Mouse (Mus musculus) cerebellum, adult 2 months (tissue): ENCODE data around the gene Fbxo42.

Experiments
- CTCF ChIP-seq: fragments of 200-500 bp; IDR thresholded peaks from 2 replicates; pipeline ENCODE4 v1.5.1; 2011; ENCODE audit warnings: low read depth, mild to moderate bottlenecking, control low read depth, low read length, moderate library complexity, borderline replicate concordance; ENCODE audit not compliant: insufficient read depth
- POLR2A ChIP-seq: fragments of 200-500 bp; IDR thresholded peaks from 2 replicates; pipeline ENCODE4 v1.6.1; 2011; ENCODE audit warnings: low read length, control low read depth, borderline replicate concordance; ENCODE audit not compliant: insufficient read depth

DNA sequence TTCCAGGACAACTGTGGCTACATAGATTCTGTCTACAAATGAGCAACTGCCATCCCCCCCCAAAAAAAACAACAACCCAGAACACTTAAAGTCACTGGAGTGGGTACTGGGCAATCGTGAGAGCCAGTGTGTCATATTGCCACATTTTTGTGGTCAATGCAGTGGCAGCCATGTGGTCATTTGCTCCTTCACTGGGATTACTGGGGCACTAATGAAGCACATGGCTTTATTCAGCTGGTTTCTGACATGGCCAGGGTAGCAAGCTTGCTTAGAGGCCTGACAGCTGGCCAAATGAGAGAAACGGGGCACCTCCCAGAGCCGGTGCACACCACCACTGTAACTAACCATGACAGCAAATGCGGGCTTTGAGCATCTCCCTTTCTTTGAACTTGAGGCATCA is 30.8 kb downstream of the Fbxo42 start:
- TF ChIP-seq CTCF (no peak), POLR2A (no peak)
